Mouse (Mus musculus) urinary bladder, postnatal 25 days (tissue): ENCODE measurements around the gene Gcdh.

Experiments
- DNase-seq: peaks from one replicate; pipeline ENCODE4 v3.0.0; 2022; ENCODE audit warnings: low spot score

The Gcdh gene

GRCm38 (mm10) chr8:84893709-84894134 is at the start of gene Gcdh:
Gcdh (minus strand) TSS chr8:84893921.
- peak; percentile 77 for DNase-seq

GRCm38 (mm10) chr8:84937620-84938485 is 44.1 kb upstream of the Gcdh start:
- DNase-seq = no peak

- DNase-seq = peak; percentile 52
Measured at GRCm38 (mm10) chr8:84936962-84937546, 43.3 kb upstream of the Gcdh start, which contains the start of gene Mast1. Mast1 (minus strand) TSS chr8:84937359.

GRCm38 (mm10) chr8:84936041-84936961 is 42.6 kb upstream of the Gcdh start:
- DNase-seq = no peak

- DNase-seq = no peak
Measured at GRCm38 (mm10) chr8:84935489-84935888, 41.8 kb upstream of the Gcdh start.

GRCm38 (mm10) chr8:84934860-84935259 is 41.1 kb upstream of the Gcdh start:
- no peak for DNase-seq

- no peak for DNase-seq
Measured at GRCm38 (mm10) chr8:84933767-84934559, 40.2 kb upstream of the Gcdh start.

GRCm38 (mm10) chr8:84930582-84930981 is 36.9 kb upstream of the Gcdh start:
- DNase-seq = no peak

- DNase-seq = peak; percentile 73
Measured at GRCm38 (mm10) chr8:84928456-84929306, 35.0 kb upstream of the Gcdh start.

- DNase-seq = no peak
Measured at GRCm38 (mm10) chr8:84927513-84927912, 33.8 kb upstream of the Gcdh start.

- DNase-seq = no peak
Measured at GRCm38 (mm10) chr8:84925557-84925956, 31.8 kb upstream of the Gcdh start.

- DNase-seq = no peak
Measured at GRCm38 (mm10) chr8:84921596-84921995, 27.9 kb upstream of the Gcdh start.

GRCm38 (mm10) chr8:84918646-84919045 is 24.9 kb upstream of the Gcdh start:
- no peak for DNase-seq

- DNase-seq = no peak
Measured at GRCm38 (mm10) chr8:84917781-84918180, 24.1 kb upstream of the Gcdh start.

GRCm38 (mm10) chr8:84915269-84915668 is 21.5 kb upstream of the Gcdh start:
- DNase-seq = no peak

GRCm38 (mm10) chr8:84913960-84914359 is 20.2 kb upstream of the Gcdh start:
- no peak for DNase-seq

- no peak for DNase-seq
Measured at GRCm38 (mm10) chr8:84913502-84913900, 19.8 kb upstream of the Gcdh start.

GRCm38 (mm10) chr8:84912895-84913501 is 19.3 kb upstream of the Gcdh start:
- peak; percentile 64 for DNase-seq

GRCm38 (mm10) chr8:84912391-84912790 is 18.7 kb upstream of the Gcdh start:
- no peak for DNase-seq

GRCm38 (mm10) chr8:84911854-84912253 is 18.1 kb upstream of the Gcdh start:
- DNase-seq = no peak
